Mouse (Mus musculus) megakaryocyte-erythroid progenitor cell, adult 5 weeks (primary cell): Measurements from ENCODE around the gene Gm4907. TPM values are rescaled to one million over a fixed set of nuclear protein-coding genes. Genes with fewer than 3 reads are reported as not detected.

Experiments
- polyA plus RNA-seq: library from polyadenylated mRNA; stranded (reverse); fragments of >175 nt; gene quantifications from 2 replicates; pipeline ENCODE4 v1.2.3, GENCODE M21; 2012

Gm4907 gene
- not detected in 2 replicates for polyA plus RNA-seq

DNA sequence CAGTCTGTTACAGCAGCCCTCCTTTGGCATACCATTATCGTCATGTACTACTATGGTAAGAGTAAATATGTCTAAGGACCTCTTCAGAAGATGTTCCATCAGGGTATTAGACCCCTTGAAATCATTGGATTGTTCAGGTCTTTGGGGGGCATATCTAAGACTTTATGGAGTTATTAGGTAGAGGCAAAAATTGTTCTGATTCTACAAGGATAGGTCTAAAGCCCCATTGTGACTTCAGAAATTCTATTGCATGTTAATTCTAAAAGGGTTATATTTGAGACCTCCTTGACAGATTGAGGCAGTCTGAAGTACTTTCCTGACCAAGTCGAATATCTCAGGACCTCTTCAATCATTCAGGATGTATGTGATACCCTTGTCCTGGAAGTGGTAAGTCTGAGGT is at the start of gene Gm4907:
Gene Gm4907 (plus strand): TSS at position 301 of the 400 bp plus-strand sequence.

Other genes with a start within 250 kb of the Gm4907 start
- 4.2 and 4.8 TPM in 2 replicates for gene Wdr44, start 189.5 kb upstream of the Gm4907 start, polyA plus RNA-seq
- gene Gm4985, start 76.4 kb downstream of the Gm4907 start, polyA plus RNA-seq = not detected in 2 replicates